Mouse (Mus musculus) brain, embryonic 14.5 days (tissue): ENCODE results near the gene Ccdc116.

Source experiments
- CTCF ChIP-seq: fragments of 200-500 bp; IDR thresholded peaks from 2 replicates; pipeline ENCODE4 v1.5.1; 2012; ENCODE audit warnings: inconsistent platforms, mild to moderate bottlenecking, moderate library complexity, borderline replicate concordance; ENCODE audit not compliant: insufficient read depth, insufficient read length; ENCODE audit errors: extremely low read depth
- POLR2A ChIP-seq: fragments of 200-500 bp; IDR thresholded peaks from 2 replicates; pipeline ENCODE4 v1.6.1; 2012; ENCODE audit warnings: mild to moderate bottlenecking, inconsistent platforms, borderline replicate concordance; ENCODE audit not compliant: poor library complexity, insufficient read depth, insufficient read length, severe bottlenecking; ENCODE audit errors: extremely low read depth

GRCm38 (mm10) chr16:17117309-17117799, 29.7 kb downstream of the Ccdc116 start:
- TF ChIP-seq CTCF, result no peak
- TF ChIP-seq POLR2A, result no peak
